Mouse (Mus musculus): ENCODE data around the gene Ctps2.

Gene Ctps2

GRCm38 (mm10) chrX:162976194-162976593 is 75.2 kb downstream of the Ctps2 start:
- in situ Hi-C loops (cut with MboI, MseI): no loop called here

GRCm38 (mm10) chrX:162986876-162987495 is 85.9 kb downstream of the Ctps2 start:
- in situ Hi-C loops (cut with MboI, MseI): no loop called here

- in situ Hi-C loops (cut with MboI, MseI): no loop called here
These were observed 90.4 kb downstream of the Ctps2 start for GRCm38 (mm10) chrX:162991396-162991795.

GRCm38 (mm10) chrX:162992121-162992520 is 91.1 kb downstream of the Ctps2 start:
- in situ Hi-C loops (cut with MboI, MseI): no loop called here

- in situ Hi-C loops (cut with MboI, MseI): no loop called here
These were observed 126.8 kb downstream of the Ctps2 start for GRCm38 (mm10) chrX:163027864-163028263.

GRCm38 (mm10) chrX:163038767-163039166 is 137.7 kb downstream of the Ctps2 start:
- in situ Hi-C loops (cut with MboI, MseI): no loop called here

GRCm38 (mm10) chrX:163042771-163043170 is 141.7 kb downstream of the Ctps2 start:
- in situ Hi-C loops (cut with MboI, MseI): no loop called here

GRCm38 (mm10) chrX:163063936-163064335 is 162.9 kb downstream of the Ctps2 start:
- in situ Hi-C loops (cut with MboI, MseI): no loop called here

Data from T-helper 1 cell (primary cell).